Mouse (Mus musculus) thymus, adult 2 months (tissue): ENCODE measurements at regions not wholly inside any gene's neighbourhood (a gene's known extent, or its start where the extent isn't known, plus 50 kb on each side); places are given as distances from the start of the nearest gene placed in this dataset.

Experiments used
- CTCF ChIP-seq: fragments of 200-500 bp; IDR thresholded peaks from 2 replicates; pipeline ENCODE4 v1.5.1; 2012; ENCODE audit warnings: mild to moderate bottlenecking, control low read depth, low read length, moderate library complexity, borderline replicate concordance; ENCODE audit not compliant: control insufficient read depth, poor library complexity, insufficient read depth; ENCODE audit errors: extremely low read depth
- POLR2A ChIP-seq: fragments of 200-500 bp; IDR thresholded peaks from 2 replicates; pipeline ENCODE4 v1.6.1; 2012; ENCODE audit warnings: mild to moderate bottlenecking, low read length, control low read depth, moderate library complexity; ENCODE audit not compliant: control insufficient read depth, poor library complexity, insufficient read depth; ENCODE audit errors: extremely low read depth

- no peak for TF ChIP-seq POLR2A
- TF ChIP-seq CTCF, result no peak
Observed at GRCm38 (mm10) chr1:52306892-52307291, 73.9 kb upstream of the Gls start.
